Mouse (Mus musculus): Measurements from ENCODE around the gene Atp5b.
"Not testable (repeated sequence)": the region's sequence is repeated elsewhere in the genome, so short reads cannot be mapped to it uniquely, and the experiment has no call there.

Atp5b gene

DNA sequence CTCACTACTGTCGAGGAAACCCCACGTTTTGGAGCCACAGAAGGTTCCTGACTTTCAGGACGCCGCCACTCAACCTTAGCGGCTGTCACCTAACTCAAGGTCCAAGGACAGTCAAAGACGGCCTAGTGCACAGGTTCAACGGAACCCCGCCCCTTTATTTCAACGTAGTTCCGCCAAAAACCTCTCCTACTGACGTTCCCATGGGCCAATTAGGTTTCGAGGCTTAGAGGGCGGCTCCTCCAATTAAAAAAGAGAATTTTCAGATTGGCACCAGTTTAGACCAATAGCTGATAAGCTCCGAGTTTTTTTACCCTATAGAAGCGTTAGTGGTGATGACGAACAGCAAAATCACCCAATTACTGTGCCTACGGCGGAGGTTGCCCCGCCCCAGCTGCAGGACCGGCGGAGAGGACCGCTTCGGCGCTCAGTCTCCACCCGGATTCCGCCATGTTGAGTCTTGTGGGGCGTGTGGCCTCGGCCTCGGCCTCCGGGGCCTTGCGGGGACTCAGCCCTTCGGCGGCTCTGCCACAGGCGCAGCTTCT lies at the start of gene Atp5b:
TSS of gene Atp5b (plus strand) at position 394 of the 542 bp plus-strand sequence.
- DNase-seq (ENCODE audit: low read depth, low spot score): peak; percentile 98

DNA sequence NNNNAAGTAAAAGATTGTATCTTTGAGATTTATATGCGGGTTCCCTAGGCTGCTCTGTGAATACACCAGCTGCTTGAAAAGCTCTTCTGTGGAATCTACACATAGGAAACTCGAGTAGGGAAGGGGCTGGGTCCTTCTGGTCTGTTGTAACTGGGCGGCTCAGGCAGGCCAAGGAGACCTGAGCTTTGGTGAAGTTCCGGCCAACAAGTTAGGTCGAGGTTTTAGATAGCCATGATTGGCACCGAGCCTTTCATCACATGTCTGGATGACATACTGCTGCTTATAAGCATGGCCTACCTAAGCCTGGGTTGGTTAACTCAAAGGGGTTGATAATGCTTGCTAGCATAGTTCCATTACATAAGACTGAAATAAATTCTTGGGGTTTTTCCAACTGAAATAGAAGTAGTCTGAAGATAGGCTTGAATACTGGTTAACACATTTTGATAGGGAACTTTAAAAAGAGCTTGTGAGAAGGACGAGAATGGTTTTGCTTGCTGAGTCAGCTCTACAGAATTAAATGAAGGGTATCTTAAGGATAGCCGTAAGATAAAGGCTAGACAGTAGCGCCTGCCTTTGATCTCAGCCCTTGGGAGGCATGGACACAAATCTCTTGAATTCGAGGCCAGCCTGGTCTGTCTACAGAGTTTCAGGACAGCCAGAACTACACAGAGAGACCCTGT lies 46.2 kb upstream of the Atp5b start:
- DNase-seq (ENCODE audit: low read depth, low spot score): no peak

DNA sequence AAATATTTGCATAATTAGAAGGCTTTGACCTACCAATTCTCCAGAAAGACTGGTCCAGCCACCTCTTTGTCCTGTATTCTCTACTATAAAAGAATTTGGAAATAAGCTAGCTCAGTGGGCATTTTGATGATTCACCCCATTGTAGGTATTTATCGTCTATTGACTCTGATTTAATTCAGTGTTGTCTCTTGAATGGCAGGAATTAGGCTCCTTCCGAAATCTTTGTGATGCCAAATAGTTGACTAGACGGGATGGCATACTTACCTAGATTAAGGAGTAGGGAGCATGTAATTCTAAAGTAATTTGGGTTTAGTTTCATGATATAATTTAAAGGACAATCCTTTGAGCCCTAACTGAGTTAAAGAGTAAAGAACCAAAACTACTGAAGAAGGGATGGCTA lies 45.2 kb upstream of the Atp5b start:
- DNase-seq (ENCODE audit: low read depth, low spot score): no peak

DNA sequence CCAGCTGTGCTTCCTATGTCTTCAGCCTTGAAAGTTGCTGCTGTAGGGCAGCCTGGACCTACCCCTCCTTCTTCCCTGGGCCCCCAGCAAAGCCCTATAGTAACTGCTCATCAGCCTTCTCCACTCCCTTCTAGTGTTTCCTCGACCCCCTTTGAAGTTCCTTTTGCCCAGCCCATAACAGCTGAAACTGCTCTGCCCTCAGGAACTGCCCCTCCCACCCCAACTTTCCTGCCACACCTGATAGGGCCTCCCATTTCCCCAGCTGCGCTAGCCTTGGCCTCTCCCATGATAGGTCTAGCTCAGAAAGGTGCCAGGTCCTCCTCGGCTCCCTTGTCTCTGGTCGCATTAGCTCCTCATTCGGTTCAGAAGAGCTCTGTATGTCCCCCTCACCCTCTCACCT lies 43.9 kb upstream of the Atp5b start:
- DNase-seq (ENCODE audit: low read depth, low spot score): no peak

DNA sequence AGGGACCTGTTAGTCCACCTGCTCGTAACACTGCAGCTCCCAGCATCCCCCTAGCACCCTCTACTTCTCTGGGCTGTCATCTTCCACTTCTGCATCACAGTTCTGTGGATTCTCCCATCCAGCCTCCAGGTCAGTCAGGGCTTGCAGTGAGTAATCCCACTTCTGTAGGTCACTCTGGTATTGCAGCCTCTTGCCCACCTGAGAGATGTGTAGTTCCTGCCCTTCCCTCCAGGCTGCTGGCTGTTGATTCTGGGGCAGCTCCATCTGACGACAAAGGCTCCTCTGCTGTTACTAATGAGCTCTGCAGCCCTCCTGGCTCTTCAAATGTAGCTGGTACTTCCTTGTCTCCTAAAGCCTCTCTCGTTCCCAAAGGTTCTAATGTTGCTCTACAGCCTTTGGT lies 43.2 kb upstream of the Atp5b start:
- DNase-seq (ENCODE audit: low read depth, low spot score): no peak

DNA sequence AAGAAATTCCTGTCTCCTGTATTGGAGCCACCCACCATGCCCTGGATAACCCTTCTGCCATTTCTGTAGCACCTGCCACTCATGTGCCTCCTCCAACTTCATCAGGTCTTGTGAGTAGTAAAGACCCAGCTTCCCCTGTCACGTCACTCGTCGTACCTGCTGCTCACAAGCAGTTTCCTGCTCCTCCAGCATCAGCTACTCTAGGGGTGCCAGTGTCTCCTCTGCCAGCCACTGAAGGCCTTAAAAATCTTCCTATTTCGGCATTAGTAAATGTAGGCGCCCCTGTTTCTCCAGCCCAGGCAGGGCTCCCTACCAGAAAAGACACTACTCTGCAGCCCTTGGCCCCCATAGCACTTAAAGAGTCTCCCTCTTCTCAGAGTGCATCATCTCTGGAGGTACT lies 42.8 kb upstream of the Atp5b start:
- DNase-seq (ENCODE audit: low read depth, low spot score): no peak

DNA sequence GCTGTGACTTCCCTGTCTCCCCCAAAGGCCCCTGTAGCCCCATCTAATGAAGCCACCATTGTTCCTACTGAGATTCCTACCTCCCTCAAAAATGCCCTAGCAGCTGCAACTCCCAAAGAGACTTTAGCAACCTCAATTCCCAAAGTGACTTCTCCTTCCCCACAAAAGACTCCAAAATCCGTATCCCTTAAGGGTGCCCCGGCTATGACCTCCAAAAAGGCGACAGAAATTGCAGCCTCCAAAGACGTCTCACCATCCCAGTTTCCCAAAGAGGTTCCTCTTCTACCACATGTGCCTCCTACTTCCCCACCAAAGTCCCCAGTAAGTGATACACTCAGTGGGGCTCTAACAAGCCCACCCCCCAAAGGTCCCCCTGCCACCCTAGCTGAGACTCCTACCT lies 41.4 kb upstream of the Atp5b start:
- no peak for DNase-seq (ENCODE audit: low read depth, low spot score)

DNA sequence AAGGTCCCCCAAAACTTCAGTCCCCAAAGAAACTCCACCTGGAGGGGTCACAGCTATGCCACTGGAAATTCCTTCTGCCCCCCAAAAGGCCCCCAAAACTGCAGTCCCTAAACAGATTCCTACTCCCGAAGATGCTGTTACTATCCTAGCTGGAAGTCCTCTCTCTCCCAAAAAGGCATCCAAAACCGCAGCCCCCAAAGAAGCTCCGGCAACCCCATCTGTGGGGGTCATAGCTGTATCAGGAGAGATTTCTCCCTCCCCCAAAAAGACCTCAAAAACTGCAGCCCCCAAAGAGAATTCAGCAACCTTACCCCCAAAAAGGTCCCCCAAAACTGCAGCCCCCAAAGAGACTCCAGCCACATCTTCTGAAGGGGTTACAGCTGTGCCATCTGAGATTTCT lies 40.6 kb upstream of the Atp5b start:
- no peak for DNase-seq (ENCODE audit: low read depth, low spot score)

DNA sequence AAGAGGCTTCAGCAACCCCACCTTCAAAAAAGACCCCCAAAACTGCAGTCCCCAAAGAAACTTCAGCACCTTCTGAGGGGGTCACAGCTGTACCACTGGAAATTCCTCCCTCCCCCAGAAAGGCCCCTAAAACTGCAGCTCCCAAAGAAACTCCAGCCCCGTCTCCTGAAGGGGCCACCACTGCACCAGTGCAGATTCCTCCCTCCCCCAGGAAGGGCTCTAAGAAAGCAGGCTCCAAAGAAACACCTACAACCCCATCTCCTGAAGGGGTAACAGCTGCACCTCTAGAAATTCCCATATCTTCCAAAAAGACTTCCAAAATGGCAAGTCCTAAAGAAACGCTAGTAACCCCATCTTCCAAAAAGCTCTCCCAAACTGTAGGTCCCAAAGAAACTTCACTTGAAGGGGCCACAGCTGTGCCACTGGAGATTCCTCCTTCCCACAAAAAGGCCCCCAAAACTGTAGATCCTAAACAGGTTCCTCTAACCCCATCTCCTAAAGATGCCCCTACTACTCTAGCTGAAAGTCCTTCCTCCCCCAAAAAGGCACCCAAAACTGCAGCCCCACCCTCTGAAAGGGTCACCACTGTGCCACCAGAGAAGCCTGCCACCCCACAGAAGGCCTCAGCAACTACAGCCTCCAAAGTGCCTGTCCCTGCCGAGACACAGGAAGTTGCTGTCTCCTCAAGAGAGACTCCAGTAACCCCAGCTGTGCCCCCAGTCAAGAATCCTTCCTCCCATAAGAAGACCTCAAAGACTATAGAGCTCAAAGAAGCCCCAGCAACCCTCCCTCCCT lies 39.8 kb upstream of the Atp5b start:
- DNase-seq (ENCODE audit: low read depth, low spot score): no peak

DNA sequence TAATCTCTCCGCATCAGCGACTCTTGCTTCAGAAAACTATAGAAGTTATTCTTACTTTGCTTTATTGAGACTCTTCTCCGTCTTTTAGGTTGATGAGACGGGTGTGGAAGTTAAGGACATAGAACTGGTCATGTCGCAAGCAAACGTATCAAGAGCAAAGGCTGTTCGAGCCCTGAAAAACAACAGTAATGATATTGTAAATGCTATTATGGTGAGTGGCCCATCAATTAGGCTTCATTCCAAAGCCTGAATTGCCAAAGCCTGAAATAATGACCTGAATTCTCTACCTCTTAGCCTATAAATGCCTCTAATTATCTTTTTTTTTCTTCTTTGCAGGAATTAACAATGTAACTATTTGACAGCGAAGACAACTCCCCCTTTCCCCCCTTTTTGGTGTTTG lies 34.9 kb upstream of the Atp5b start:
- DNase-seq (ENCODE audit: low read depth, low spot score): no peak

DNA sequence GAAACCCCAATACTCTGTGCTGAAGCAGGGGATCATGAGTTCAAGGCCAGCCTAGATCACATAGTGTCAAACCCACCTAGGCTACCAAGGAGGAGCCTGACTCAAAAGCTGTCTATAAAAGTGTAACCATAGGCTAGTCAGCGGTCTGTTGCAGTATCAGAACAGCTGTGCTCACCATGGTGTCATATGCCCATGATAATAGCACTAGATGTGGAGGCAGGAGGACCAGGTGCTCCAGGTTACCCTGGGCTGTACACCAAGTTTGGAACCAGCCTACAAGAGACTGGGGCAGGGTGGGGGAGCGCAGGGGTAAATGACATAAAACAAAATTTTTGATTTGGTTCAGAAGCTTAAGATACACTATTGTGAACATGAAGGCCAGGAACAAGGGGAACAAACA lies 33.3 kb upstream of the Atp5b start:
- DNase-seq (ENCODE audit: low read depth, low spot score): no peak

DNA sequence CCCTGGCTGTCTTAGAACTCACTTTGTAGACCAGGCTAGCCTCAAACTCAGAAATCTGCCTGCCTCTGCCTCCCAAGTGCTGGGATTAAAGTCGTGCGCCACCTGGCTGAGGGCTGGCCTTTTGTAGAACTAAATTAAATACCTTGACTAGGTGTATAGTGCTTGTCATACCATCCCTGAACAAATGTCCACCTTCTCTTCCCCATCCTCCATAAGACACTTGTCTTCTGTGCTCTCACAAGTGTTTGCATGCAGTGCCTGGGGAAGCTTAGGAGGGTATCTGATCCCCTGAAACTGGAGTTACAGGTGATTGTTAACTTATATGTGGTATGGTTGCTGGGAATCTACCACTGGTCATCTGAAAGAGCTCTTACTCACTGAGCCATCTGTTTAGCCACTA lies 32.7 kb upstream of the Atp5b start:
- no peak for DNase-seq (ENCODE audit: low read depth, low spot score)

DNA sequence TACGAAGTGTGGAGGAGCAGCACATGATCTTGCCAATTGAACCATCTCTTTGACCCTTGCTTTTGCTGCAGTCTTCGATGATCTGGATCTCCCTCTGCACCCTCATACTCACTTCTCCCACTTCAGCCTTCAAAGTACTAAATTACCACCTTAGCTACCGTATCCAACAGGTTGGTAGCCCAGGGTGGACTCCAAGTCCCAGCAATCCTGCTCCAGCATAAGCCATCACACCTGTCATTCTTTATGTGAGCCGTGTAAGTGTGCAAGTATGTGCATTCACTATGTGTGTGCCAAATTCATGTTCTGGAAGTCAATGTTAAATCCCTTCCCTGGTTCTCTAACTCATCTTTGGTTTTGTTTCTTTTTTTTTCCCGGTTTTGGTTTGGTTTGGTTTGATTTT lies 31.5 kb upstream of the Atp5b start:
- no peak for DNase-seq (ENCODE audit: low read depth, low spot score)

DNA sequence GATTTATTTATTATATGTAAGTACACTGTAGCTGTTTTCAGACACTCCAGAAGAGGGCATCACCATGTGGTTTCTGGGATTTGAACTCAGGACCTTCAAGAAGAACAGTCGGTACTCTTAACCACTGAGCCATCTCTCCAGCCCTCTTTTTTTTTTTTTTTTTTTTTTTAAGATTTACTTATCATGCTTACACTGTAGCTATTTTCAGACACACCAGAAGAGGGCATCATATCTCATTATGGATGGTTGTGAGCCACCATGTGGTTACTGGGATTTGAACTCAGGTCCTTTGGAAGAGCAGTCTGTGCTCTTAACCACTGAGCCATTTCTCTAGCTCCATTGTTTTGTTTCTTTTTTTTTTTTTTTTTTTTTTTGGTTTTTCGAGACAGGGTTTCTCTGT lies 30.9 kb upstream of the Atp5b start:
- DNase-seq (ENCODE audit: low read depth, low spot score): not testable (repeated sequence)

DNA sequence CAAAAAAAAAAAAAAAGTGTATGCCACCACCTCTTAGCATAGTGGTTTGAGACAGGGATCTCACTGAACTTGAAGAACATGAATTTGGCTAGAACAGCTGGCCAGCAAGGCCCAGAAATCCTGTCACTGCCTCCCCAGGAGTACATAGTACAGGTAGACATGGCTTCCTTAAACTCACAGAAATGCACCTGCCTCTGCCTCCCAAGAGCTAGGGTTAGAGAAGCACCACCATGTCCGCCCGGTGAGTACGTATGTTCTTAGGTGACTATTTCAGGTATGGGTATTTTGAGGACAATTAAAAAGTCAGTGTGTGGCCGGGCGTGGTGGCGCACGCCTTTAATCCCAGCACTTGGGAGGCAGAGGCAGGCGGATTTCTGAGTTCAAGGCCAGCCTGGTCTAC lies 30.1 kb upstream of the Atp5b start:
- no peak for DNase-seq (ENCODE audit: low read depth, low spot score)

DNA sequence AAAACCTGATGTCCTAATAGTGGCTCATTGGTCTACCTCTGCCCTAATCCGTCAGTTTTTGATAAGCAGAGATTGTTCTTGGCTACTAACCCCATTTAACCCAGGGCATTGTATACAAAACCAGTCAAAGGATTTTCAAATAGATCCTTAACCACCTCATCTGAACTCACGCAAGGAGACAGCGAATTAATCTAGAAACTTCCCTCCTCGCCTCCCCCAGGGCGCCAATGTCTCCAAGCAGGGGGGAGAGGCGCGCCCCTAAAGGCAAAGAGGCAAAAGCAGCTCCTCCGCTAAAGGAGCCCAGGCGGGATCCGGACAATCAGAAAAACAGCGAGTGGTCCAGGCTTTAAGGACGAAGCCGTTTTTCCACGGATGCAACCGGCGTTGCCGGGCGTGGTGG lies 24.9 kb upstream of the Atp5b start:
- DNase-seq (ENCODE audit: low read depth, low spot score): no peak

DNA sequence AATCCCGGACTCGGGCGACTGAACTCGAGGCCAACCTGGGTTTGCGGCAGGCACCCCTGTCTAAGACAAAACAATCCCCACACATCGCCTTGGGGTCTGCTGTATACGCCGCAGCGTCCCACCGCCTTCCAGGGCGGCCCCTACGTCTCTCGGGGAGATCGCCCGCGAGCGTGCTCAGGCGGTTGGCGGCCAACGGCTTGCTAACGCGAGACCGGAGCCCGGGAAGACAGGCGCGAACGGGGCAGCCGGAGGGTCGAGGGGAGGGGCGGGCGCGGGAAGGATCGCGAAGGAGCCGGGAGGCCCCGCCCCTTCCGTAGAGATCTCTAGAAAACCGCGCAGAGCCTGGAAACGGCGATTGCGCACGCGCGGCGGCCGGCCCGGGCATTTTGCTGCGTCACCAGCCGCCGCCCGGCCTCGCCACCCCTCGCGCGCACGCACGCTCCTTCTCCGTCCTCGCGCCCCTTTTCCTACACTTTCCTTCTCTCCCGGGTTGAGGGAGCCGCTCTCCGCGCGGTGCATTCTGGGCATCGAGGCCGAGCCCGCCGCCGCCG lies 24.4 kb upstream of the Atp5b start, which contains the start of gene Ptges3:
TSS of gene Ptges3 (plus strand) at position 354 of the 551 bp plus-strand sequence.
- peak; percentile 94 for DNase-seq (ENCODE audit: low read depth, low spot score)

DNA sequence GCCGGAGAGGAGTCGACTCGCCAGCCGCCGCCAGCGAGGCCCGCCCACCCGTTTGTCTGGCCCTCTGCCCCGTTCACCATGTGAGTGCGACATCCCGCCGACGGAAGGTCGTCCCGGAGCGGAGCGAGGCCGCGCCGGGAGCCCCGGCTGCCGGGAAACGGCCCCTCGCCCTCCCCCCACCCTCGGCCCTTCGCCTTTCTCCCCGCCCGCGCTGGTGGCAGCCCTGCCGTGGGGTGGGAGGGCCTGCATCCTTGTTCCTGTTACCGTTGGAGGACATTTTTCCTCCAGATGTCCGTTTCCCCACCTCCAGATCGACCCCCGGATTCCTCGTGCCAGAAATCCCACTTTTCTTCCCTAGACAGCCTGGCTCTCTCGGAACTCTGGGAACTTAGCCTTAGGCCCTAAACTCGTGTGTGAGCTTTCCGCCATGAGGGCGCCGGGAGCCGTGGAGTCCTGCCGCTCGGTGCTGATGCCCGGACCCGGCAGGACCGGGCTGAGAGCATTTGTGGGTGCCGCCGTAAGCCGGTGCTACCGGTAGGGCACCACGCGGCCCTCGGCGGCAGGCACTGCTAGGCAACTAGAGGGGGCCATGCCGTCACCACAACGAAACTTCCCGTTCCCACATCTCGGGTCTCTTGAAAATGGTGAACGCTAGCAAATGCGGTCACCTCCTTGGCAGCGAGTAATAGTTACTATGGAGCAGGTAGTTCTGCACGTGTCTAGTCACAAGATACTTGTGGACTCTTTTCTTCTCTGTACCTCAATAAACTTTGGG lies 23.7 kb upstream of the Atp5b start:
- DNase-seq (ENCODE audit: low read depth, low spot score): no peak

DNA sequence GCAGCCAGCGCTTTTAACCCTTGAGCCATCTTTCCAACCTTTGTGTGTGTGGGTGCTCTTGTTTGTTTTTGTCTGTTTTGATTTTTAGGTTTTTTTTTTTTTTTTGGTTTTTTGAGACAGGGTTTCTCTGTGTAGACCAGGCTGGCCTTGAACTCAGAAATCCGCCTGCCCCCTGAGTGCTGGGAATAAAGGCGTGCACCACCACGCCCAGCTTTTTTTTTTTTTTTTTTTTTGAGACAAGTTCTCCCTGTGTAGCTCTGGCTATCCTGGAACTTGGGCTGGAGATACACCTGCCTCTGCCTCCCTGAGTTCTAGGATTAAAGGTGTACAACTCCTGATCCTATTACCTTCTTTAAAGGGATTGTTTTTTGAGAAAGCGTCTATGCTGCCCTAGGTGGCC lies 22.0 kb upstream of the Atp5b start:
- no peak for DNase-seq (ENCODE audit: low read depth, low spot score)

DNA sequence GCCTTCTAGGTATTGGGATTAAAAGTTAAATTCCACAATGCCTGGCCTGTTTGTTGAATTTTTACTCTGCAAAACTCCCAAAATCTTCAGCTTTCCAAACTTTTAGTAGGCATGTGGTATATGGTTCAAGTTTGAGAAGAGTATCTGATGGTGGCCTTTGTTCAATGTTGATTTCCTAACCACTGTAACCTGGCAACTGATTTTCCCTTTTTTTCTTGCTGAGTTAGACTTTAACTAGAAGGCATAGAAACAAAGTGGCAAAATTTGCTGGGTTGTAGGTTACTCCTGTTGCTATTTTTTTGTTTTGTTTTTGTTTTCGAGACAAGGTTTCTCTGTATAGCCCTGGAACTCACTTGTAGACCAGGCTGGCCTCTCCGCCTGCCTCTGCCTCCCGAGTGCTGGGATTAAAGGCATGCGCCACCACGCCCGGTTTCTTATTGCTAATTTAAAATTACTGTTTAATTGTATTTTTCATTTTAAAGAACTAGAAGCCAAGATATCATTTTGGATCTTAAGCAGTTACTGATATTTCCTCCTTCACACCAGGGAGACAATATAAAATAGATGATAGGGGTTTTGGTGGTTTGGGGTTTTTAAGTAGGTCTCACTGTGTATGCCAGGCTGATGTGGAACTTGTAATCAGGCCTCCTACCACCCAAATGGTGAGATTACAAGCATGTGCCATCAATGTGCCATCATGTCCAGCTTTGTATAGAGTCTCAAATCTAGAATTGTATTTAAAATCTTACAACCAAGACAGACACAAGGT lies 20.7 kb upstream of the Atp5b start:
- DNase-seq (ENCODE audit: low read depth, low spot score): no peak

DNA sequence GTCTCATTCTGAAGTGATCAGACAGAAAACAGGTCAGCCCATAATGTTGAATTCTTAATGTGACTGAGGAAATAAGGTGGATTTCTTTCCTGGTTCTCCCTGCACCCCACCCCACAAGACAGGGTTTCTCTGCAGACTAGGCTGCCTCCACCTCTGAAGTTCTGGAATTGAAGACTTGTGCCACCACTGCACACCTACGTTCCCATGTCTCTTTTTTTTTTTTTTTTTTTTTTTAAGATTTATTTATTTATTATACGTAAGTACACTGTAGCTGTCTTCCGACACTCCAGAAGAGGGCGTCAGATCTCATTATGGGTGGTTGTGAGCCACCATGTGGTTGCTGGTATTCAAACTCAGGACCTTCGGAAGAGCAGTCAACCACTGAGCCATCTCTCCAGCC lies 17.0 kb upstream of the Atp5b start:
- DNase-seq (ENCODE audit: low read depth, low spot score): no peak

Data from embryo, embryonic 11.5 days (tissue).